Mouse (Mus musculus) erythroblast, embryonic 14.5 days (primary cell): Measurements from ENCODE around the gene Hcar1. TPM values are rescaled to one million over a fixed set of nuclear protein-coding genes. Genes with fewer than 3 reads are reported as not detected.

Experiments
- H3K27me3 ChIP-seq: 2 replicates; pipeline ENCODE4 v1.6.1; 2012; ENCODE audit warnings: inconsistent platforms; ENCODE audit not compliant: control insufficient read depth
- H3K36me3 ChIP-seq: 2 replicates; pipeline ENCODE4 v1.6.1; 2012; ENCODE audit warnings: mild to moderate bottlenecking, inconsistent platforms; ENCODE audit not compliant: control insufficient read depth
- H3K4me1 ChIP-seq: 2 replicates; pipeline ENCODE4 v1.6.1; 2012; ENCODE audit warnings: inconsistent platforms; ENCODE audit not compliant: control insufficient read depth
- H3K4me3 ChIP-seq: replicated peaks from 2 replicates; pipeline ENCODE3; 2012; ENCODE audit warnings: moderate library complexity, mild to moderate bottlenecking, inconsistent platforms
- H3K9me3 ChIP-seq: 2 replicates; pipeline ENCODE4 v1.6.1; 2012; ENCODE audit warnings: low read length, inconsistent platforms, mixed read lengths; ENCODE audit not compliant: control insufficient read depth
- GATA1 ChIP-seq: IDR thresholded peaks from 2 replicates; pipeline ENCODE4 v1.6.1; 2012; ENCODE audit warnings: low read length, inconsistent platforms, mixed read lengths
- TAL1 ChIP-seq: IDR thresholded peaks from 3 replicates; pipeline ENCODE4 v1.6.1; 2012; ENCODE audit warnings: low read length, inconsistent platforms, mixed read lengths
- polyA plus RNA-seq: library from polyadenylated mRNA; stranded (reverse); fragments of >175 nt; gene quantifications from 2 replicates; pipeline ENCODE4 v1.2.3, GENCODE M21; 2012

Hcar1 gene
- polyA plus RNA-seq: not detected in 2 replicates

DNA sequence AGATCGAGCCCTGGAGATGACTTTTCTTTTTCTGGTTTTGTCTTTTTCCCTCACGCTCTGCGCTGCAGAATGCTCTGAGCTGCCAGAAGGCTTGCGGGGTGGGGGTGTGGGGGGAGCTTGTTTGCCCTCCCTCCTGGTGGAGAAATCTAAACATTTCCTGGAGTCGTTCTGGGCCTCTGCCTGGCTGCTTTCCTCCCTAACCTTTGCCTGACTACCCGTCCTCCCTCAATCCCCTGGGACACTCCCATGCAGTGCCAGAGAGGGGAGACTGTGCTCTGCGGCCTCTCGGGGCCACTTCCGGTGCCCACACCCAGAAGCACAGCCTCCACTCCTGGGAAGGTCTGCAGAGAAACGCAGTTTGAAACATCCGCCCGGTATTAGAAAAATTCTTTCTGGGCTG lies at the start of gene Hcar1:
Gene Hcar1 (minus strand): TSS at position 93 of the 400 bp plus-strand sequence.
- H3K27me3 ChIP-seq: peaks cover 14% of the 10 kb centered on the region
- H3K36me3 ChIP-seq: no peaks in the 10 kb centered on the region
- no peaks in the 10 kb centered on the region for H3K9me3 ChIP-seq
- H3K4me1 ChIP-seq: no peaks in the 10 kb centered on the region; the same call in 1 of the 2 replicates
- no peak within 1 kb of the TSS for H3K4me3 ChIP-seq
- no peak for TF ChIP-seq GATA1
- no peak for TF ChIP-seq TAL1

DNA sequence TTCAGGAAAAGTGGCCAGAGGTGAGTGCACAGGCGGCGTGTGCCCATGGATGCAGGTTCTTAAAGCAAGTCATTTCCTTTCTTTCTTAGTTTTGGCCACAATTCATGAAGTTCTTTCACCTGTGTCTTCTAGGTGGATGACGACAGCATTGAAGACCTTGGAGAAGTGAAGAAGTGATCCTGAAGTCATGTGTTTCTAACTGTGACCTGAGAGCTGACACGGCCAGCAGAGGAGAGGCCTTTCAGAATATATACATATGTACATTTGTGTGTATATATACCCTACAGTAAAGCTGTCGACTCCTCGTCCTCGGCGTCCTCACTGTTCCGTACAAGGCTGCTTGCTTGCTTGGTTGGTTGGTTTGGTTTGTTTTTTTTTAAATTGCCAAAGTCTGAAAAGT lies 47.3 kb upstream of the Hcar1 start, which contains the start of gene Gm43518:
Gene Gm43518 (plus strand): TSS at position 301 of the 400 bp plus-strand sequence.
- Histone ChIP-seq H3K4me1 (peaks cover 20% of the 10 kb centered on the region), H3K36me3 (peaks cover 64% of the 10 kb centered on the region), H3K27me3 (no peaks in the 10 kb centered on the region), H3K4me3 (no peak within 1 kb of the TSS), H3K9me3 (no peaks in the 10 kb centered on the region)
- TF ChIP-seq TAL1: no peak
- no peak for TF ChIP-seq GATA1

DNA sequence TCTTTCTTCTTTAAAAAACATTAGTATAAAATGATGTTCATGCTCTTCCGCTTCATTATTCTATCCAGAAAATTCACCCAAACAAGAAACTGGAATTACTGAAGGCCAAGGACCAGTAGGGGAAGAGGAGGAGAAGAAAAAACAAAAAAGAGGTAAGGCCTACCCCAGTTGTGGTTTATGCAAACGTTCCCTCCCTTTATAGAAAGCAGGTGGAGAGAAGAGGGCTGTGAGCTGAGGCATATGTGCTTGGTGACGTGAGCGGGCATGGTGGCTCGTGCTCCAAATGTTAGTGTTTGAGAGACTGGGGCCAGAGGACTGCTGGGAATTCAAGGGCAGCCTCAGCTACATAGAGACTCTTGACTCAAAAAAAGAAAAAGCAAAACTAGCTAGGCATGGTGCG lies 42.3 kb upstream of the Hcar1 start:
- no peak overlapping the region for H3K4me3 ChIP-seq
- no peaks in the 10 kb centered on the region for H3K9me3 ChIP-seq
- no peaks in the 10 kb centered on the region for H3K4me1 ChIP-seq
- peaks cover 81% of the 10 kb centered on the region for H3K36me3 ChIP-seq
- TF ChIP-seq GATA1: no peak
- TF ChIP-seq TAL1: no peak
- H3K27me3 ChIP-seq: no peaks in the 10 kb centered on the region

DNA sequence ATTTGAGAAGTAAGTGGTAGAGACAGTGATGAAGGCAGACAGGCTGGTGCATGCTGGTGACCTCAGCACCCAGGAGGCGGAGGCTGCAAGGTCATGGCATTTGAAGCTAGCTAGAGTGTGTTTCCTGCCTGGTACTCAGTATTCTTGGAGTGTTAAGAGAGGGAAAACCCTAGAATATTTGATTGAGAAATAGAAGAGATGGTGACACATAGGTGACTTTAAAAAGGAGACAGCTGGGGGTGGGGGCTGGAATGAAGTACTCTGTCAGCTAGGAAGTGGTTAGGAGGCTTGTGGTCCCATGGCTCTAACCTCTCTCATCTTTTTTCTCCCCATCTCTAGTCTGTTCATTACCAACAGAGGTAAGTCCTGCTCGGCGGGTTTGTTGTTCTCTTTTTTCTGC lies 35.0 kb upstream of the Hcar1 start:
- Histone ChIP-seq H3K36me3 (peaks cover 83% of the 10 kb centered on the region), H3K27me3 (no peaks in the 10 kb centered on the region), H3K4me1 (peaks cover 3% of the 10 kb centered on the region; the same call in 1 of the 2 replicates), H3K4me3 (no peak overlapping the region), H3K9me3 (no peaks in the 10 kb centered on the region)
- TF ChIP-seq GATA1 (no peak), TAL1 (no peak)

DNA sequence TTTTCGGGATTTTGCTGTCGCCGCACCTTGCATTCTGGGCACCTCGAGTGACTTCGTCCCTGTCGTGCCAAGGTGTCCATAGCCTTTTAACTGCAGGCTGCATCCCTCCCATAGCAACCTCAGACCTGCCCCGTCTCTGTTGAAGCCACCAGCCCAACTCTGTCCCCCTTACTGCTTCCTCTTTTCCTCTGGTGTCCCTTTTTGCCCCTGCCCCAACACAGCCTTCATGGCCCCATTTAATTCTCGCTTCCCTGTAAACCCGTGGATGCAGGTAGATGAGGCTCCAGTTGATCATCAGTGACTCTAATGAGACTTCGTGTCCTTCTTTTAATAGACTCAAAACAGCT lies 27.8 kb upstream of the Hcar1 start:
- Histone ChIP-seq H3K4me1 (peaks cover 30% of the 10 kb centered on the region), H3K36me3 (peaks cover 39% of the 10 kb centered on the region), H3K27me3 (no peaks in the 10 kb centered on the region), H3K4me3 (peak overlapping the region; percentile 73), H3K9me3 (no peaks in the 10 kb centered on the region)
- TF ChIP-seq GATA1: no peak

DNA sequence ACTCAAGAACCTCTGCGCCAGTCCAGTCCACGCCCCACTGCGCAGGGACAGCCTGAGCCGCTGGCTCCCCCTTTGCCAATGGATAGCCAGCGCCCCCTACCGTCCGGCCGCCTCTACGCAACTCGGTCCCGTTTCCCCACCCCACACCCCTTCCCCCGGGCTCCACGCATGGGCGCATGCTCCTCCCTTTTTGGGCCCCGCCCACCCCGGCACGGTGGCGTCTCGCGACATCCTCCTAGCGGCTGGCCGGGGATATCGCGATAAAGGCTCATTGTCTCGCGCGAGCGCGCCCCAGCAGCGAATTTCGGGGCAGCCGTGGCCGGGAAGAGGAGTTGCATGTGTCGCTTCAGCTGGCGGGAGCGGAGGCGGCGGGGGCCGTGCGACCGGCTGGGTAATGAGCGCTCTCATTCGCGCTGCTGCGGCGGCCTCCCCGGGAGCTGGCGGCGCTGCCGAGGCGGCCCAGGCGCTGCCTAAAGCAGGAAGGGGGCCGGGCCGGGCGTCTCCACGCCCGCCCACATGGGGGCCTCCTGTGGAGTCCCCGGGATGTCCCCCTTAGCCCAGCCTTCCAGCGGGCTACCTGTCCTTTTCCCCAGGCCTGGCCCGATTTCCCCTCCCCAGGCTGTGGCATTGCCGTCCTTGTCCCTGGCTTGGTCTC lies 27.3 kb upstream of the Hcar1 start, which contains the start of gene Denr:
Gene Denr (plus strand): TSS at position 200 of the 655 bp plus-strand sequence.
- no peaks in the 10 kb centered on the region for H3K27me3 ChIP-seq
- TF ChIP-seq TAL1 (no peak), GATA1 (no peak)

DNA sequence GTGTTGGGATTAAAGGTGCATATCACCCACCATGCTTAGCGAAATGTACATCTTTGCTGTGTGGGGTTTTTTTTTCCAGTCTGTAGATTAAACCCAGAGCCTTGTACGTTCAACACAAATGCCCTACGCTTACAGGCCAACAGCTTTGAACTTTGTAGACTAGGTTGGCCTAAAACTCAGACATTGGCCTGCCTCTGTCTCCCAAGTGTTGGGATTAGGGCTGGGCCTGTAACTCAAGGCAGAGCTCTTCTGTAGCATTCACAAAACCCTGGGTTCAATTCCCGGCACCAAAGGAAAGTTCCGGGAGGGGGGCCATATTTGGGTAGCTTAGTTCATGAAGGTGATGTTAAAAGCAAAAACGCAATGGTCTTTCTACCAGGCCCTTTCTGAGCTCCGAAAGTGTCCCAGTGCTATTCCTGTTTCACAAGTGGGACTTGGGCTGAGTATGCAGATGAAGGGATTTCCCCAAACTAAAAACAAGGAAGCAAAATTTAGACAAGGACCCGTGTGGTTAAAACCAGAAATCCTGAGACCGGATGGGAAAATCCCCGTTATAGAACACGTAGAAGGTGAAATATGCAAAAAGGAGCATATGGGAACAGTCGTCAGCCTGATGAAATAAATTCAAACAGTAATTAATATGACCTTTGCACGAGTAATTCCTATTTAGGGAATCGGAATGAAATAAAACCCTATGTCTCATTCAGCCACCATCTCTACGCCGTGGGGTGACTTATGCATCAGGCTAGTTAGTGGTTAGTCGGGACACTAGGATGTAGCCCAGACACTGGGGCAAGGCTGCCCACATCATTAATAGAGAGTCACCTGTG lies 26.5 kb upstream of the Hcar1 start:
- peak overlapping the region; percentile 73 for H3K4me3 ChIP-seq
- no peaks in the 10 kb centered on the region for H3K27me3 ChIP-seq
- H3K9me3 ChIP-seq: no peaks in the 10 kb centered on the region
- H3K36me3 ChIP-seq: peaks cover 30% of the 10 kb centered on the region
- no peak for TF ChIP-seq TAL1
- TF ChIP-seq GATA1: no peak
- H3K4me1 ChIP-seq: peaks cover 30% of the 10 kb centered on the region

More for the DNA sequence above, 27.3 kb upstream of the Hcar1 start, which contains the start of gene Denr:
- Histone ChIP-seq H3K36me3 (peaks cover 34% of the 10 kb centered on the region), H3K9me3 (no peaks in the 10 kb centered on the region), H3K4me3 (peak within 1 kb of the TSS; percentile 73), H3K4me1 (peaks cover 30% of the 10 kb centered on the region)

DNA sequence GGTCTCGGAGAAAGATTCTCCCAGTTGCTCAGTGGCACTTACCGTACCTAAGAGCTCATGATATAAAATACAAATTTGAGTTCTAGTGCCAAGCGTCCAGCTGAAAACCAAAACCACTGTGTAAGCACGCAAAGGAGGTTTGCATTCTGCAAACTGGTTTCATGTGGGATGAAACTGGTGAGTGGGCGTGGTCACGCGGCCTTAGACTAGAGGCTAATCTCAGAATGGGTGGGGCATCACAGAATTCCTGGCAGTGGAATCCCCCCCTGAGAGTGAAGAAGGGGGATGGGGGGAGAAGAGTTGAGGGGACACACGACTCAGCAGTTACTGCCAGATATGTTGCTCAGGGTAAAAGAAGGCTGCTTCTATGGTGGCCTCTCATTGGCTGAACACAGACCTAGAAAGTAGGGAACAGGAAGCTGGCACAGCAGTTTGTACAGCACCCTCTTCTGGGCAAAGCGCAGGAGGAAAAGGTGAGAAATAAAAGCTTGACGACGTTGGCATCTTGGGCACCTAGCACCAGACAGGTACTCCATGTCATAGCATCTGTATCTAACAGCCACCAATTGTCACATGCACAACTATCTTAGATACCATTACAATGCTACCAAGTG lies 24.3 kb upstream of the Hcar1 start:
- TF ChIP-seq GATA1: no peak
- TF ChIP-seq TAL1: no peak
- Histone ChIP-seq H3K4me3 (no peak overlapping the region), H3K36me3 (peaks cover 10% of the 10 kb centered on the region), H3K27me3 (no peaks in the 10 kb centered on the region), H3K4me1 (peaks cover 30% of the 10 kb centered on the region), H3K9me3 (no peaks in the 10 kb centered on the region)

DNA sequence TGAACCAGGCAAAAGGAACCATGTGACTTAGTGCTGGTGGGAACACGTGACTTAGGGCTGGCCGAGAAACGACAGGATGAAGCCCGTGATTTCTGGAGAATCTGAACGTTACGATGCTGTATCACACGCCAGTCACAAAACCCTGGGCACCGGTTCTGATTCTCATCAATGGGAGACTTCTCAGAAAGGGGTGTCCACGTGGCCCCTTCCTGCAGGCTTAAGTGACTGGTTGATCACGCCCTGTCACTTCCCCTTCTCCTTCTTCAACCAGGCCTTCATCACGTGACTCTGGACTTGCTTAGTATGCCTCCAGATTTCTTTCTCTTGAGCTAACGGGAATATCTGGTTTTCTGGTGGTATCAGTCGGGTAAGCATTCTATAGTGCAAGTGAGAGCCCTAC lies 17.5 kb upstream of the Hcar1 start:
- no peaks in the 10 kb centered on the region; the same call in none of the 2 replicates for H3K4me1 ChIP-seq
- TF ChIP-seq GATA1 (no peak), TAL1 (no peak)
- no peaks in the 10 kb centered on the region for H3K9me3 ChIP-seq
- no peak overlapping the region for H3K4me3 ChIP-seq
- H3K36me3 ChIP-seq: no peaks in the 10 kb centered on the region
- no peaks in the 10 kb centered on the region for H3K27me3 ChIP-seq
